Mouse (Mus musculus): ENCODE results near the gene Sppl3.

Gene Sppl3

GRCm38 (mm10) chr5:115010577-115011216, at the start of gene Sppl3:
Gene Sppl3, plus strand, starts transcription at chr5:115011137.
- peak; percentile 94 to 95 for DNase-seq

DNA sequence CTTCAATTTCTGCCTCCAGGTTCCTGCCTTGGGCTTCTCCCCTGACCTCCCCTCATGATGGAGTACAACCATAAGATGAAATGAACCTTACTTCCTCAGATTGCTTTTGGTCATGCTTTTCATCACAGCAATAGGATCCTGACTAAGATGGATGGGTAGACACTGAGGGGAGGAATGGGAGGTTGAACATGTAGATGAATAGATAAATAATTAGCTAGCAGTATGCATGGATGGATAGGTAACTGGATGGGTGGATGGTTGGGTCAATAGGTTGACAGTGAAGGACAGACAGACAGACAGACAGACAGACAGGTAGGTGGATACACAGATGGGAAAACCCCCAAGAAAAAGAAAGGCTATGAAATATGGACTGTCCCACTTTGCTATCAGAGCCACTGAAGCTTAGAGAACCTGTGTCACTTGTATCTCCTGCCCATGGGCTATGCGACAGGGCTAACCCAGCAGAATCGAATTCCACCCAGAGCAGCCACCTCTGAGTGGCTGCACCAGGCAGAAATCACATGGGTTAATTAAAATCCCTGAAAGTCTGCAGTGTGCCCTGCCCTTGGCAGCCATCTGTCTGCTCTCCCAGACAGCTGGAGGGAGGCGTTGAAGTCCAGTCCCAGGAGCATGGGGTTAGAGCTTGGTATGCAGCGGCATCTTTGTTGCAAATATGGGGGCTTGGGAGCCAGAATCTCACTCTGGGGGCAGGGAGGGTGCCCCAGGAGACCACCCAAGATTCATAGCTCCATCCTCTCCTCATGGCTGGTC, 49.2 kb upstream of the Sppl3 start:
- peak; percentile 44 to 81 for DNase-seq

DNA sequence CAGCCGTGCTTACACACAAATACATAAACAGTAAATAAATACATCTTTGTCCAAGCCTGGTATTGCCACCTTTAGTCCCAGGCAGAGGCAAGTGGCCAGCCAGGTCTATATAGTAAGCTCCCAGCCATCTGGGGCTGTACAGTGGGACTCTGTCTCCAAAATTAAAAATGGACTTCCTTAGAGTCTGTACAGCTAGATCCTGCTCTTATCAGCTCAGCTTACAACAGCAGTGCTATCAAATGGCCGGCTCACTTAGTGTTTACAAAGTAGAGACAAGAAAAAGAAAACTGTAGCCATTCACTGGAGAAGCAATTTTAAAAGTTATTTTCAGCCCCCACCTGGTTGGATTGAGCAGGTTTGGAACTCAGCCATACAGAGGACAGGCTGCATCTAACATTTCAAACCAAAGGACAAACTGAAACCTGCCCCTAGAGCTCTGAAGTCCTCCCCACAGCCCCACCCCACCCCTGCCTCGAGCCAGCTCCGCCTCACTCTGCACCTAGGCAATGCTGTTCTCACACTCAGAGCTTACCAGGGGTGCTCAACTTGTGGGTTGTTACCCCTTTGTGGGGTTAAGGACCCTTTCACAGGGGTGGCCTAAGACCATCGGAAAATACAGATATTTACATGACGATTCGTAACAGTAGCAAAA, 46.5 kb upstream of the Sppl3 start:
- DNase-seq = peak; percentile 66 to 74

DNA sequence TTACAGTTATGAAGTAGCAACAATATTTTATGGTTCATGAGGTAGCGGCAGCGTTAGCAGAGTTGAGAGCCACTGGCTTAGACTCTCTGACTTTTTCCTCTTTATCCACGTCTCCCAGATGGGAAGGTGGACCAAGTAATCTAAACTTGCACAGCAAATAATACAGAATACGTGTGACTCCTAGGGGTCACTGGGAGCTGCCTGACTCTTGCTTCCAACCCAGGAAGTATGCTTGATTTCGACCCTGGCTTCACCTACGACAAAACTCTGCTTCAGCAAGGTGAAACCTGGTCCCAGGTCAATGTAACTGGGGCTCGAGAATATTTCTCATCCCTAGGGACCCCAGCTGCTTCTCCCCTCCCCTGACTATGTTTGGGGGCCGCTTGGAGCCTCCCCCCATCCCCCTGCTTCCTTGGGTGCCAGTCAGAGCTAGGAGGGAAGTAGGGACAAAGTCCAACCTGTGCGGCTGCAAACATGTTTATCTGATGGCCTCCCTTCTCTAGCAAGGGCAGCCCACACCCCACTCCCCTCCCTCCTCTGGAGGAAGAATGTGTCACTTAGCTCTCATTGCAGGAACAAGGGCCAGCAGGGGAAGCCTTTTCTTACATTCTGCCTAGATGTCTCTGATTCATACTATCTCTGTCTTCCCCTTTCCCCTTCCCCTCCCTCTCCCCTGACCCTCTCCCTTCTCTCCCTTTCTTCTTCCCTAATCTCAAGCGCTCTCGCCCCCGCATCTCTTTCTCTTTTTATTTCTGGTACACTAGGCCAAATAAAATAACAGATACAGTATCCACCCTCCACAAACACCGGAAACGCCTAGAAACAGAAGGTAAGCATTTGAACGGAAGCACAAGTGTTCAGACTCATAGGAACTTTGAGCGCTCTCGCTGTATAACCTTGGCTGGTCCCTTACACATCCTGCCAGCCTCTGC, 45.7 kb upstream of the Sppl3 start:
- peak; percentile 72 to 87 for DNase-seq

GRCm38 (mm10) chr5:114967523-114968268, 43.2 kb upstream of the Sppl3 start:
- DNase-seq = peak; percentile 39 to 74

- DNase-seq = peak; percentile 62 to 89
Observed at GRCm38 (mm10) chr5:114968651-114969050, 42.3 kb upstream of the Sppl3 start.

GRCm38 (mm10) chr5:114969064-114969463, 41.9 kb upstream of the Sppl3 start:
- DNase-seq = peak; percentile 86 to 95

- DNase-seq = peak; percentile 36 to 51
Observed at GRCm38 (mm10) chr5:114969609-114970215, 41.2 kb upstream of the Sppl3 start.

DNA sequence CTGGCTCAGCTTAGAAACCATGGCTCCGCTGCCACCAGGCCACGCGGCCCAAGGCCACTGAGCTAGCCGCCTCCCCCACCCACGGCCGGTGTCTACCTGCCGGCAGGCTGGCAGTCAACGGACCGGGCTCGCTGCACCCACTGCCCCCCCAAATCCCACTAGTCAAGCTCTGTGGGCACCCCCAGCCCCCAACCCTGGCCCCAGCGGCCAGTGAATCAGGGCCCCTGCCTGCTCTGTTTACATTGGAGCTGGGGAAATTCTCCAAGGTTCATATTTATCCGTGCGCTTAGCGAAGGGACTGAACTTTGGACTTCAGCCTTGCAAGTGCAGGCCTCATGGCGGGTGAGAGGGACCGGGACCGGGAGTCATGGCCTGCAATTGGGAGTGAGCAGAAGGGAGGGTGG, 40.1 kb upstream of the Sppl3 start, which contains the start of gene Hnf1a:
Gene Hnf1a, minus strand, starts transcription at position 271 of the 404 bp plus-strand sequence.
- DNase-seq = peak; percentile 71 to 91

GRCm38 (mm10) chr5:114972201-114972600, 38.7 kb upstream of the Sppl3 start:
- DNase-seq = peak in 1 of 2 experiments; percentile 28

GRCm38 (mm10) chr5:114973131-114973530, 37.8 kb upstream of the Sppl3 start:
- peak; percentile 62 to 74 for DNase-seq

DNA sequence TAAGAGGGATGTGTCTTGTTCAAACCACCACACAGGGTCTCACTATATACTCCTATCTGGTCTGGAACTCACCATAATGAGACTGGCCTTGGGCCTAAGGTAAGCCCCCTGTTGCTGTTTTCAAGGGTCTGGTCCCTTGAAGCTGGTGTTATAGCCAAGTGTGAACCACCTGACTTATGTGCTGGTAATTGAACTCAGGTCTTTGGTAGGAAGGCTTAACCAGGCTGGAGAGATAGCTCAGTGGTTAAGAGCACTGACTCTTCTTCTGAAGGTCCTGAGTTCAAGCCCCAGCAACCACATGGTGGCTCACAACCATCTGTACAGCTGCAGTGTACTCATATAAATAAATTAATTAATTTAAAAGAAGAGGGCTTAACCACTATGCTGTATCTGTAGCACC, 34.0 kb upstream of the Sppl3 start:
- DNase-seq = no peak

DNA sequence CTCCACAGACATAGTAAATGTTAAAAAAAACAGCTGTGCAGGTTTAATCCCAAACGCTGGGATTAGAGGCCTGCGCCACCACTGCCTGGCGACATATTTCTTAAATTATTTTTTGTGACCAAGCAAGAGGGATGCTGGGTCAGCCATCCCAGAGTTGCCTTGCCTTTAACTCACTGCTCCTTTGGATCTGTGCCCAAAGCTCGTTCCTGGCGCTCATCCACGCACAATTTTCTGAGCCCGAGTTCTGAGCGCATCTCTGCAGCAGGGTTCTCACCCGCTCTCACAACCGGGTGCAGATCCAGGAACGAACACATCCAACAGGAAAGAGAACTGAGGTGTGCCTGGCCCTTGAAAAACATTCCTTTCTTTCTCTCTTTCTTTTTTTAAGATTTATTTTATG, 32.5 kb upstream of the Sppl3 start:
- DNase-seq = peak; percentile 53 to 56

DNA sequence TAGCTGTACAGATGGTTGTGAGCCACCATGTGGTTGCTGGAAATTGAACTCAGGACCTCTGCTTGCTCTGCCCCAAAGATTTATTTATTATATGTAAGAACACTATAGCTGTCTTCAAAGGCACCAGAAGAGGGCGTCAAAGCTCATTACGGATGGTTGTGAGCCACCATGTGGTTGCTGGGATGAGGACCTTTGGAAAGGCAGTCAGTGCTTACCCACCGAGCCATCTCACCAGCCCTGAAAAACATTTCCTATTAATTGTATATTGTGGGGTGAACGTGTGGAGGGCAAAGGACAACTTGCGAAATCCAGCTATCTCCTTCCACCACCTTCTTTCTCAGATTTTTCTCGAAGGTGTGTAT, 32.1 kb upstream of the Sppl3 start:
- peak in 1 of 2 experiments; percentile 36 for DNase-seq

- DNase-seq = peak; percentile 64 to 75
Observed at GRCm38 (mm10) chr5:114979250-114980121, 31.5 kb upstream of the Sppl3 start.

GRCm38 (mm10) chr5:114980122-114980748, 30.7 kb upstream of the Sppl3 start:
- DNase-seq = no peak

- DNase-seq = no peak
Observed at GRCm38 (mm10) chr5:114982001-114982400, 28.9 kb upstream of the Sppl3 start.

DNA sequence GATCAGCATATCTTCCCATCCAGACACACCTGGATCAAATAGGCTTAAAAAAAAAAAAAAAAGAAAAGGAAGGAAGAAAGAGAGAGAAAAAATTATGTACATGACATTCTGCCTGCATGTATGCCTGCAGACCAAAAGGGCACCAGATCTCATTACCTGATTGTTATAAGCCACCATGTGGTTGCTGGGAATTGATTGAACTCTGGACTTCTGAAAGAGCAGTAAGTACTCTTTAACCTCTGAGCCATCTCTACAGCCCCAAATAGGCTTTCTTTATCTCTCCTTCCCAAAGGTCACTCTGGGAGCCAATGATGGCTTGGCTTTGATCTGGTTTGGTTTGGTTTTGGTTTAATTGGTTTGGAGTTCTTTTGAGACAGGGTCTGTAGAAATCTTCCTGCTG, 25.9 kb upstream of the Sppl3 start:
- no peak for DNase-seq

DNA sequence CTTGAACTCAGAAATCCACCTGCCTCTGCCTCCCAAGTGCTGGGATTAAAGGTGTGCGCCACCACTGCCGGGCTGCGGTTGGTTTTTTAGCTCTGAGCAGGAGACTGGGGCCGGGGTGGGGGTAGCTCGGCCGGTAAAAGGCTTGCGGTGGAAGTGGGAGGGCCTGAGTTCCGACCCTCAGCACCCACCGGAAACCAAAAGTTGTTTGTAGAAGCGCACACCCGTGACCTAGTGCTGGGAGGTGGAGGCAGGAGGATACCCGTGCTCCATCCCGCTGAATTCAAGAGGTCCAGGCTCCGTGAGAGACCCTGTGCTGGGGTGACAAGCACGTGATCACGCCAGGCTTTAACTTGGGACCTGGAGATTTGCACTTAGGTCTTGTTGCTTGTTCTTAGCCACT, 14.5 kb upstream of the Sppl3 start:
- peak in 1 of 2 experiments; percentile 12 for DNase-seq

- peak in 1 of 2 experiments; percentile 3 for DNase-seq
Observed at GRCm38 (mm10) chr5:114997327-114997726, 13.6 kb upstream of the Sppl3 start.

Data from kidney, postnatal 25 days (tissue).